Mouse (Mus musculus) urinary bladder, postnatal 10 days (tissue): Measurements from ENCODE around the gene Dock4.
"Not testable (repeated sequence)": the region's sequence is repeated elsewhere in the genome, so short reads cannot be mapped to it uniquely, and the experiment has no call there.

Source experiments
- DNase-seq: peaks from one replicate; pipeline ENCODE4 v3.0.0; 2022; ENCODE audit warnings: low spot score

Dock4 gene

DNA sequence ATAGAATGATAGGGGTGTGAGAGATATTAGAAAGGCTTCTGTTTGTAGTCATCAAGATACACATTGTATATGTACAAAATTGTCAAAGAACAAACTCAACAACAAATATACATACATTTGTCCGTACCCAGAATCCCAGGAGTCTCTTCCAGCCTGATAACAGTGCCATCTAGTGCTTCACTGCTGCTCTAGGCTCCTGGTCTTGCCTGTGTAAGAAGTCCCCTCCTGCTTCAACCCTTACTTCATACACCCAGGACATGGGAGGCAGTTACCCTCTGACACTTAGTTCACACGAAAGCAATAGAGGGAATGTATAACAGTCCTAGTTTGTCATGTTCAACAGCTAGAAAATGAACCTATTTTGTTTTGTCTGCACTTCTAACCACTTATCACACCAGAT lies 378.5 kb downstream of the Dock4 start:
- no peak for DNase-seq

- DNase-seq, result no peak
These were observed 380.2 kb downstream of the Dock4 start for GRCm38 (mm10) chr12:40825935-40826460.

DNA sequence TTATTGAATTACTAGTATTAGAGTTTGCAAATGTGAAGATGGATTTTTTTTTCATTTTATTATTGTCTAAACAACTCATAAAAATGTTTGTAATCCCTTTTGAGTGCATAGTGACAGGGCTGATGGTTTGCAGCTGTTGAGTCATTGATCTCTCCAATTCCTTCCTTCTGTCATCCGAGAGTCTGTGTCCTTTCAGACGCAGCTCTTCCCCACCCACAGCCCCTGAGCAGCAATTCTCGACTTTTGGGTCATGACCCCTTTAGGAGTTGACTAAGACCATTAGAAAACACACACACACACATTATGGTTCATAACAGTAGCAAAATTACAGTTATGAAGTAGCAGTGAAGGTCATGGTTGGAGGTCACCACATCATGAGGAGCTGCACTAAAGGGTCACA lies 380.7 kb downstream of the Dock4 start:
- DNase-seq, result no peak

- no peak for DNase-seq
These were observed 382.3 kb downstream of the Dock4 start for GRCm38 (mm10) chr12:40828025-40828424.

GRCm38 (mm10) chr12:40829269-40829668 lies 383.5 kb downstream of the Dock4 start:
- no peak for DNase-seq

GRCm38 (mm10) chr12:40832157-40832556 lies 386.4 kb downstream of the Dock4 start:
- DNase-seq, result no peak

DNA sequence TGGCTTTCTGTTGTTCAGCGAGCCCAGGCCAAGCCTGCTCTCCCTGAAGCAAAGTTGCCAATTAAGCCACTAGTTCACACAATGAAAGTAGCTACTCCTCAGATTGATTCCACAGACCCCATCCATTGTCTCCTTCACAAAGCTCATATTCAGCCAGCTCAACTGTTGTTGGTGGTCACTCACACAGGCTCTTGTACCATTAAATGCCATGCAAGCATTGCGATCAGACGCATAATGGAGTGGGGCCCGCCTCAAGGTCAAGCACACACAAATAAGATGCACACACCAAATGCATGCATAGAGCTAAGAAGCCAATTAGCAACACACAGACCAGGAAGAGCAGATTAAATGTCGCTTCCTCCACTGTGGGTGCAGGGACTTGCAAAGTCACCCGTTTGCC lies 391.2 kb downstream of the Dock4 start:
- DNase-seq, result no peak

GRCm38 (mm10) chr12:40837597-40838337 lies 392.0 kb downstream of the Dock4 start:
- no peak for DNase-seq

- no peak for DNase-seq
These were observed 392.6 kb downstream of the Dock4 start for GRCm38 (mm10) chr12:40838338-40838695.

GRCm38 (mm10) chr12:40838940-40839339 lies 393.2 kb downstream of the Dock4 start:
- no peak for DNase-seq

DNA sequence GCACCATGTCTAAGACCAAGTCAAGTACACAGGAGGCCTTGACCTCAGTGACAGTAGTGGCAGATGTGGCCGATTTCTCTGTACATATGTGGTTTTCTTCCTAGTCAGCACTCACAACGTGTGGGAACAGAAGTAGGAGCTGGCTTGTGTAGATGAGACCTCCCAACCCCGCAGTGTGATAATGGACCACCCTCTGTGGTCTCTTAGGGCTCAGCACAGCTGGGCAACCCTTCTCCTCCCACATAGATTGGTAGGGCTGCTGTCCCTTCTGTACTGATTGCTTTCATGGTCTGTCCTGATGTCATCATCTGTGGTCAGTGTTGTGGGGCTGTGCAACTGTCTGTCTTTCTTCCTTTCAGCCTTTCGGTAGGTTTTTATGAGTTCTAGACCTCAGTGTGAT lies 394.1 kb downstream of the Dock4 start:
- DNase-seq, result no peak

DNA sequence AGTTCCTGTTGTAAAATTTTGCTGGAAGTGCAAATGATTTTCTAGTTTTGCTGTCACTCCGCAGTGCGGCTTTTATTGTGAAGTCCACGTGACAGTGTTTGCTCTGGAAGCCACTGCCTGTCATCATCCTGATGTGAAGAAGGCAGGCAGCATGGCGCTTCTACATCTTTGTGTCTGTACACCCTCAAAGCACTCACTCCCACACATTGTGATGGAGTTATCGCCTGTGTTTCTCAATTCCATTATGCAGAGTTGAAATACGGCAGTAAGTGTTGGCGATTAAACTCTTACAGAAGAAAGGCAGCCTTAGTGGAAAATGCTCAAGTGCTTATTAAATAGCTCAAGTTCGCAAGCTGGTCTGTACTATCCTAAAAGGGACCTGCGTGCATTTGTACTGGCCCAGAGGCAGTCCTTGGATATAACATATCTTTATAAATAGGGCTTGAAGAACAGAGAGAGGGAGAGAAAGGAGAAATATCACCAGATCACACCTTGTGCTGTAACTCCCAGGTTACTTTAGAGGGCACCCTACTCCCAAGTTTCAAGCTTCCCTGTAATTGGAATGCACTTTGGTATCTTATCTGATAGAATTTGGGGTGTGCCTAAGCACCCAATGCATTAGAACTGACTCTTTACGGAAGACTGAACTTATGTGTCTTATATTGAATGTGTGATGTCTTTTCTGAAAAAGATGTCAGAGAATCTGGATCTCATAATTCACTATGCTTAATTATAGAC lies 396.7 kb downstream of the Dock4 start:
- DNase-seq, result no peak

DNA sequence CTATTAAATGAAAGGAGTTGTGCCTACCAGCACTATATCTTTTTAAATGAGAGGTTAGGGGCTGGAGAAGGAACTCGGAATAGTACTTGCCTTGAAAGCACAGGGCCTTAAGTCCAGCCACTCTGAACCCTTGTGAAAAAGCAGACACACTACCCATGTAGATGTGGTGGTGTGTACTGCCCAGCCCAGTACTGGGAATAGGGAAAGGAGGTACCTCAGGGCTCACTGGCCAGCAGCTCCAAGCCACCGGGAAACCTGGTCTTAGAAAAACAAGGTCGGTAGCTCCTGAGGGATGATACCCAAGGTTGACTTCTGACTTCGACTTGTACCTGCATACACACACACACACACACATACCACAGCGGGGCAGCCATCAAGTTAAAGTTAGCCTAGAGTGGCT lies 397.2 kb downstream of the Dock4 start:
- no peak for DNase-seq

DNA sequence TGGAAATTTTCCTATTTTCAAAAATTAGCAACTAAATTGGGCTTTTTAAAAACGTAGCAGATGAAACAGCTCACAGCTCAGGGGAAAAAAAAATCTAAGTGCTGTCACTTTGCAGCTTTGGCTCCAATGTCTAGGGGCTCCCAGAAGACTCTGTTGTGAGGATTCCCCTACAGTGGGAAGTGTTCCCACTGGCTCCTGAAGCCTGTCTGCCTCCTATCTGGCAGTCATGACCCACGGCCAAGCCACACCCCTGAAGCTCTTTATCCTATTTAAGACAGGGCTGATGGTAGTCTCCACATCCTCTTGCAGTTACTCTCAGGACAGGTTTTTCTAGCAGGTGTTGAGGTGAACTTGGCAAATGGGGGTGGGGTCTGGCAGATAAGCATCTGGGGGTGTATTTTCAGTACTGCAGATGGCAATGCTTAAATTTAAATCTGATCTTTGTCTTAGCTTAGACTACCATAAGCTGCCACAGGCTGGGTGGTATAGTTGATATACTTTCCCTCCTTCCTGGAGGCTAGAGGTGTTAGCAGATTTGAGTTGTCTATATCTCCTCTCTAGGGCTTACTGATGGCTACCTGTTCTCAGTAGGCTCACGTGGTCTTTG lies 397.8 kb downstream of the Dock4 start:
- DNase-seq, result no peak

DNA sequence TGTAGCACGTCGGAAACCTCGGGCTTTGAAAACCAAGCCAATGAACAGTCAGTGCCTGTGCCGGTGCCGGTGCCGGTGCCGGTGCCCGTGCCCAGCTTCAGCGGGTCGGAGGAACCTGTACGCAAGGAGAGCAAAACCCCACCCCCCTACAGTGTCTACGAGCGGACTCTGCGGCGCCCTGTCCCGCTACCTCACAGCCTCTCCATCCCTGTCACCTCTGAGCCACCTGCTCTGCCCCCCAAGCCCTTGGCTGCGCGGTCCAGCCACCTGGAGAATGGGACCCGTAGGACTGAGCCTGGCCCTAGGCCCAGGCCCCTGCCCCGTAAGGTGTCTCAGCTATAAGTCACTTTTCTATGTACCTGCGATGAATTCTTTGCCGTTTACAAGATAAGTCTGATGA lies 398.6 kb downstream of the Dock4 start:
- no peak for DNase-seq

GRCm38 (mm10) chr12:40854705-40855367 lies 409.1 kb downstream of the Dock4 start:
- no peak for DNase-seq

DNA sequence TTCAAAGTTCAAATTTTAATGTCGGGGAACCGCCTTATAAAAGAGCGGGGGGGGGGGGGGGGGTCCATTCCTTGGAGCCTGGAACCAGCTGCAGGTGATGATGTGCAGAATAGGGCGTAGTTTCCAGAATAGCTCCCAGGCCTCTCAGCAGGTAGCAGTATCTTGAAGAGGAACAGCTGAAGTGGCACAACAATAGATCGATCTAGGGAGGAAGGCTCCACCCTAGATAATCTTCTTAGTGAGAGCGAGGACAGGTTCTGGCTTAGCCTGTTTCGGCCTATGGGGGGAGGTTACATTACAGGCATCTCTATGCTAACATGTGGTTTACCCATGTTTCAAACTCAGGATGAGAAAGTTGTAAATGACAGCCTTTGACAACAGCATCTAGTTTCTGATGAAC lies 411.7 kb downstream of the Dock4 start:
- DNase-seq, result no peak

GRCm38 (mm10) chr12:40858763-40859162 lies 413.0 kb downstream of the Dock4 start:
- DNase-seq, result not testable (repeated sequence)

- no peak for DNase-seq
These were observed 424.6 kb downstream of the Dock4 start for GRCm38 (mm10) chr12:40870387-40870786.

- DNase-seq, result no peak
These were observed 427.0 kb downstream of the Dock4 start for GRCm38 (mm10) chr12:40872716-40873115.

GRCm38 (mm10) chr12:40873267-40873666 lies 427.5 kb downstream of the Dock4 start:
- DNase-seq, result not testable (repeated sequence)

DNA sequence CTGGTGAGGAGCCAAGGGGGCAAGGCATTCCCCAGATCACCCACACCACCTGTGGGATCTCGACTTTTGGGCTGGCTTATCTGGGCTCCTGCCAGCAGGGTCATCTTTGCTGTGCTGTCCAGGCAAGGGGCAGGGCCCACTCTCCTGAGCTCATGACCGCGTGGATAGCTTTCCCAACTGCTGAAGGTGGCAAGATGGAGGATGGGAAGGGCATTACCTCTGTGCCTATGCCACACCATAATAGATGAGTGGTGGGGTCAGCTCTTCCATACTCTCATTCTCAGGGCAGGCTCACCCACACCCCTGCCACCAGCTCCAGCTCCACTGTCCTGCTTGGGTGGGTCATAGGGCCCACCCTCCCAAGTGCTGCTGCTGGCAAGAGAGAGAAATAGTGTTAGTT lies 439.2 kb downstream of the Dock4 start:
- no peak for DNase-seq

DNA sequence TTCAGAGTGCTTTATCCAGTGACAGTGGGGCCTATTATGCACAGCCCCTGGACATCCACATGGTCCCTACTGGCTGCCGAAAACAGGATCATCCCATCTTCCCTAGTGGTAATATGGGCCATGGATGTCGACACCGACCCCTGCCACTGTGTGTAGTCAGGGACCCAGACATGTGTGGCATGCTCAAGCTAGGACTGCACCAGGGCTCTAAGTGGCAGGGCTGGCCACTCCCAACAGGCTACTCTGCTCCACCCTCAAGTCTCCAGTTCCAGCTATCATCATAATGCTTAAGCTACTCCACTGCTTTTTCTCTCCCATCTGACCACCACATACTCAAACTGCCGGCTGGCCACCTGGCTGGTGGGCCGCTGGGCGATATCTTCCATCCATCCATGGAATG lies 439.6 kb downstream of the Dock4 start:
- DNase-seq, result no peak
